Mouse (Mus musculus): ENCODE measurements around the gene Ift140. TPM values are rescaled to one million over a fixed set of nuclear protein-coding genes. Genes with fewer than 3 reads are reported as not detected.

Gene Ift140
- 6.4 and 8.1 TPM in 2 replicates for total RNA-seq (2015)
- total RNA-seq (2017), result 9.9 and 17.2 TPM in 2 replicates

- peak; percentile 89 for ATAC-seq (ENCODE audit: poor library complexity, severe bottlenecking)
These were observed at the start of gene Ift140, which contains the start of gene Cramp1l for GRCm38 (mm10) chr17:25015655-25016291. Gene Ift140, plus strand, starts transcription at chr17:25016085. Gene Cramp1l, minus strand, starts transcription at chr17:25015788.

- no peak for ATAC-seq (ENCODE audit: poor library complexity, severe bottlenecking)
These were observed 28.7 kb upstream of the Ift140 start for GRCm38 (mm10) chr17:24987221-24987620.

GRCm38 (mm10) chr17:24994721-24995120 lies 21.2 kb upstream of the Ift140 start:
- no peak for ATAC-seq (ENCODE audit: poor library complexity, severe bottlenecking)

GRCm38 (mm10) chr17:25005102-25005501 lies 10.8 kb upstream of the Ift140 start:
- no peak for ATAC-seq (ENCODE audit: poor library complexity, severe bottlenecking)

- no peak for ATAC-seq (ENCODE audit: poor library complexity, severe bottlenecking)
These were observed 8.4 kb upstream of the Ift140 start for GRCm38 (mm10) chr17:25007480-25007879.

- 0 out of 2 replicates have a peak, but pooled peaks have one; percentile 13 for ATAC-seq (ENCODE audit: poor library complexity, severe bottlenecking)
These were observed 2.0 kb upstream of the Ift140 start for GRCm38 (mm10) chr17:25013606-25014501.

- no peak for ATAC-seq (ENCODE audit: poor library complexity, severe bottlenecking)
These were observed 879 bp upstream of the Ift140 start for GRCm38 (mm10) chr17:25014841-25015570.

- ATAC-seq (ENCODE audit: poor library complexity, severe bottlenecking), result peak; percentile 50
These were observed 627 bp downstream of the Ift140 start for GRCm38 (mm10) chr17:25016292-25017132.

- no peak for ATAC-seq (ENCODE audit: poor library complexity, severe bottlenecking)
These were observed 20.3 kb downstream of the Ift140 start for GRCm38 (mm10) chr17:25036183-25036582.

GRCm38 (mm10) chr17:25044879-25045278 lies 29.0 kb downstream of the Ift140 start:
- no peak for ATAC-seq (ENCODE audit: poor library complexity, severe bottlenecking)

- no peak for ATAC-seq (ENCODE audit: poor library complexity, severe bottlenecking)
These were observed 29.4 kb downstream of the Ift140 start for GRCm38 (mm10) chr17:25045281-25045680.

GRCm38 (mm10) chr17:25047143-25047542 lies 31.3 kb downstream of the Ift140 start:
- ATAC-seq (ENCODE audit: poor library complexity, severe bottlenecking), result no peak

- ATAC-seq (ENCODE audit: poor library complexity, severe bottlenecking), result no peak
These were observed 37.4 kb downstream of the Ift140 start for GRCm38 (mm10) chr17:25053274-25053673.

- no peak for ATAC-seq (ENCODE audit: poor library complexity, severe bottlenecking)
These were observed 41.2 kb downstream of the Ift140 start for GRCm38 (mm10) chr17:25057041-25057440.

GRCm38 (mm10) chr17:25063261-25063660 lies 47.4 kb downstream of the Ift140 start:
- no peak for ATAC-seq (ENCODE audit: poor library complexity, severe bottlenecking)

GRCm38 (mm10) chr17:25063872-25064271 lies 48.0 kb downstream of the Ift140 start:
- no peak for ATAC-seq (ENCODE audit: poor library complexity, severe bottlenecking)

- ATAC-seq (ENCODE audit: poor library complexity, severe bottlenecking), result no peak
These were observed 48.5 kb downstream of the Ift140 start for GRCm38 (mm10) chr17:25064351-25064750.

- no peak for ATAC-seq (ENCODE audit: poor library complexity, severe bottlenecking)
These were observed 49.3 kb downstream of the Ift140 start for GRCm38 (mm10) chr17:25065189-25065588.

- ATAC-seq (ENCODE audit: poor library complexity, severe bottlenecking), result no peak
These were observed 50.7 kb downstream of the Ift140 start for GRCm38 (mm10) chr17:25066595-25066994.

- ATAC-seq (ENCODE audit: poor library complexity, severe bottlenecking), result no peak
These were observed 51.6 kb downstream of the Ift140 start for GRCm38 (mm10) chr17:25067442-25067851.

Measured in megakaryocyte, adult 5-6 weeks (primary cell).